Mouse (Mus musculus): Measurements from ENCODE around the gene Adck1. TPM values are rescaled to one million over a fixed set of nuclear protein-coding genes. Genes with fewer than 3 reads are reported as not detected.
A peak's percentile ranks its signal among the peaks of the same experiment; 100 is the strongest.
"Not testable (repeated sequence)": the region's sequence is repeated elsewhere in the genome, so short reads cannot be mapped to it uniquely, and the experiment has no call there.

Gene Adck1
- total RNA-seq (2018; cell fraction: chromatin; rRNA removed): 10 to 100 TPM in 22 of 26 experiments, 1 to 10 TPM in 4; 4.6 to 32.1 (median 22.8) TPM
- 10 to 100 TPM in 24 of 26 experiments, 1 to 10 TPM in 2; 8.1 to 16.0 (median 13.1) TPM for total RNA-seq (2018; cell fraction: cytosol; rRNA removed)
- total RNA-seq (2018; cell fraction: nucleus; rRNA removed): 10 to 100 TPM in 20 of 26 experiments, 1 to 10 TPM in 6; 6.0 to 31.2 (median 16.9) TPM
- polyA plus RNA-seq (2018): 6.7 to 16.1 TPM (median 12.1 TPM) in 3 replicates

DNA sequence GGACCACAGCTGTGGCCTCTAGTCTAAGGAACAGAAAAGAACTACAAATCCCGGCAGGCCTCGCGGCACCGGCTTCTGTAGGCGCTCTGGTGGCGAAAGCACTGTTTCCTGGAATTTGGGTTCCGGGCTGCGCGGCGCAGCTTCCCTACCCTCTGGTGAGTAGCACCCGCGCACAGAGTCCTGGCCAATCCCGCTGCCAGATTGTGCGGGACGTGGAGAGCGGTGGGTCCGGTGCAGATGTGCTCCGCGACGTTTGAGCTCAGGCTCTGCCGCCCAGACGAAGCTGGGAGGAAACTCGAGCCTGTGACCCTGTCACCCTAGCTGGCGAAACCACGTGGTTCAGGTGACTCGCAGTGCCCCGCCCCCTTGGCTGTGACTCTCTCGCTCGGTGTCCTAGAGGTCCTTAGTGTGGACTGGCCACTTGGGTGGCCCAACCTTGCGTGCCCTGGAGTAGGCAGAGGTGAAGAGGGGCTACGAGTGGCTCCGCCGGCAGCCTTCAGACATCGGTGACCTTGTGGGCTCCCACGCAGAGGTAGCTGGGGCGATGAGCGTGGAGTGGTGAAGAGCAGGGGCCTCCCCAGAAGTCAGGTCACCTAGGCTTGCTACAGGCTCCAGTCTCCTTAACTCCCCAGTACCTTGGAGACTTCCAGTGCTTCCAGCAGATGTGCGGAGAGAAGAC is at the start of gene Adck1:
Gene Adck1 (plus strand): TSS at position 114 of the 679 bp plus-strand sequence.
- peaks cover 7% of the 10 kb centered on the region; the same call in 1 of the 2 replicates for H3K79me2 ChIP-seq (ENCODE audit: inconsistent target)
- H3K36me3 ChIP-seq (ENCODE audit: inconsistent target): no peaks in the 10 kb centered on the region
- peak within 1 kb of the TSS; percentile 63 for H3K27ac ChIP-seq
- peak within 1 kb of the TSS; percentile 88 for H3K4me3 ChIP-seq (ENCODE audit: inconsistent target)
- 1% methylated on average over 30 of the region's 38 CpGs for whole genome bisulfite sequencing (ENCODE audit: missing documents)

DNA sequence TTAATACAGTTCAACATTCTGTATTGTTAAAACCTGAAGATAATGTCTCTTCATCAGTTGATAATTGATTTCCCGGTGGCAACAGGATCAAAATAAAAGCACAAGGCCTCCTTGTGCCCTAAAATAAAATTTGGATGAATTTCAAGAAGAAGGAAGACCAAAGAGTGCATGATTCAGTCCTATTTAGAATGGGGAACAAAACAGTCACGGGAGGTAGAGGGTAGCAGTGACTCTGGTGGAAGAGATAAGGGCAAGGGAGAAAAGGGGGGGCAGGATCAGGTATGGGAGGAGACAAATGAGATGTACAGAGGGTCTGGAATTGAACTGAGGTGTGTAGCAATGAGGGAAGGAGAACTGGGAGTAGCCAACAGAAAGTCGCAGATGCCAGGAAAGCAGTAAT is 45.8 kb upstream of the Adck1 start:
- Histone ChIP-seq H3K36me3 (ENCODE audit: inconsistent target) (no peaks in the 10 kb centered on the region), H3K27ac (no peak overlapping the region), H3K79me2 (ENCODE audit: inconsistent target) (no peaks in the 10 kb centered on the region), H3K4me3 (ENCODE audit: inconsistent target) (no peak overlapping the region)
- WGBS (ENCODE audit: missing documents): 83% methylated on average over 3 of the region's 3 CpGs

DNA sequence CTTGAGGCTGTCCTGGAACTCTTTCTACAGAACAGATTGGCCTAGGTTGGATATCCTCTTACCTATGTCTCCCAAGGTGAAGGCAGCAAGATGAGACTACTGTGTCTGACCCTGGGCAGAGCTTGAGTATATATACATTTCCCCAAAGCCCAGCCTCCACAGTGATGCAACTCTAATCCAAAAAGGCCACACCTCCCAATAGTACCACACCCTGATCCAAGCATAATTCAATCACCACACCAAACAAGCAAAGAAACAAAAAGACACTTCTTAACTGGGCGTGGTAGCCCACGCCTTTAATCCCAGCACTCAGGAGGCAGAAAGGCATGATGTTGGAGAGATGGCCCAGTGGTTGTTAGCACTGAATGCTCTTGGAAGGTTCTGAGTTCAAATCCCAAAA is 36.4 kb upstream of the Adck1 start, which contains the start of gene Gm5039:
Gene Gm5039 (minus strand): TSS at position 101 of the 400 bp plus-strand sequence.
- not testable (repeated sequence) for H3K4me3 ChIP-seq (ENCODE audit: inconsistent target); H3K36me3 ChIP-seq (ENCODE audit: inconsistent target); H3K27ac ChIP-seq; H3K79me2 ChIP-seq (ENCODE audit: inconsistent target)
- WGBS (ENCODE audit: missing documents): 94% methylated on average over 2 of the region's 2 CpGs

DNA sequence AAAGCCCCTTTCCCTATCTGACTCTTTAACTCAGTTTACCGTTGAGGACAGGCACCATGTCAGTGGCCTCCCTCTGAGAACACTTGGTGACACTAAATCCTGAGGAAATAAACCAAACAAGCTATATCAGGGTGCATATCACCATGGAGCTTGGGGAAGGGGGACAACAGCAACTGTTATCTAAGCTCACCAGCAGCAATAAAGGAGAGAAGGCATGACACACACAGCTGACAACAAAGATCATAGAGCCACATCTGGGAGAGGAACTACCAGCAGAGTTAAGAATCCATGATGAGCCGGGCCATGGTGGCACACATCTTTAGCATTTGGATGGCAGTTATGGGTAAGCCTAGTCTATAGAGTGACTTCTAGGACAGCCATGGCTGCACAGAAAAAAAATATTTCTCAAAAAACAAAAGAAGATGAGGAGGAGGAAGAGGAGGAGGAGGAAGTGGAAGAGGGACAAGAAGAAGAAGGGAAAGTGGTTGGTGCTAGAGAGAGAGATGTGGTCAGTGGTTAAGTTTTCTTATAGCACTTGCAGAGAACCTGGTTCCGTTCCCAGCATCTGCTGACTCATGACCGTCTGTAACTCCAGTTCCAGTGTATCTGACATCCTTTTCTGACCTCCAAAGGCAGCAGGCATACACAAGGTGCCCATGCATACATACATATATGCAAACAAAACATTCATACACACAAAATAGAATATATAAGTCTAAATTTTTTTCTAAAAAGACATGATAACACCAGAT is 23.5 kb upstream of the Adck1 start:
- WGBS (ENCODE audit: missing documents): 48% methylated on average over 4 of the region's 4 CpGs
- not testable (repeated sequence) for H3K27ac ChIP-seq; H3K79me2 ChIP-seq (ENCODE audit: inconsistent target); H3K4me3 ChIP-seq (ENCODE audit: inconsistent target); H3K36me3 ChIP-seq (ENCODE audit: inconsistent target)

DNA sequence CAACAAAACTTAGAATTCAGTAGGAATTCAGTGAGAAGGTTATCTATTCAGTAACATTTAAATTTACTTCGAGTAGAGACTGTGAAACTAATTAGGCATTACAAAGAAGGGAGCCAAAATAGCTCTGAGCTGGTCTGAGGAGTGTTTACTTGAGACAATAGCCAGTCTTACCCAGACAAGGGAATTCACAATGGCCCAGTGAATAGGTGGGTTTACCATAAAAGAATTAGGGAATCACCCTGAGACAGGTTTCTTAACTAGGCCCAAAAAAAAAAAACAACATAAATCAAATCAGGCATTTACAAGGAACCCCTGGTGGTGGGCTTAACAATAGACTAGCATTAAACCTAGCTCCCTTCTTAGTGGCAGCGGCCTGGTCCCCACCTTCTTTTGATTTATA is 19.1 kb upstream of the Adck1 start:
- not testable (repeated sequence) for H3K27ac ChIP-seq; H3K79me2 ChIP-seq (ENCODE audit: inconsistent target); H3K36me3 ChIP-seq (ENCODE audit: inconsistent target); H3K4me3 ChIP-seq (ENCODE audit: inconsistent target)
- 67% methylated on average over 2 of the region's 2 CpGs for WGBS (ENCODE audit: missing documents)

DNA sequence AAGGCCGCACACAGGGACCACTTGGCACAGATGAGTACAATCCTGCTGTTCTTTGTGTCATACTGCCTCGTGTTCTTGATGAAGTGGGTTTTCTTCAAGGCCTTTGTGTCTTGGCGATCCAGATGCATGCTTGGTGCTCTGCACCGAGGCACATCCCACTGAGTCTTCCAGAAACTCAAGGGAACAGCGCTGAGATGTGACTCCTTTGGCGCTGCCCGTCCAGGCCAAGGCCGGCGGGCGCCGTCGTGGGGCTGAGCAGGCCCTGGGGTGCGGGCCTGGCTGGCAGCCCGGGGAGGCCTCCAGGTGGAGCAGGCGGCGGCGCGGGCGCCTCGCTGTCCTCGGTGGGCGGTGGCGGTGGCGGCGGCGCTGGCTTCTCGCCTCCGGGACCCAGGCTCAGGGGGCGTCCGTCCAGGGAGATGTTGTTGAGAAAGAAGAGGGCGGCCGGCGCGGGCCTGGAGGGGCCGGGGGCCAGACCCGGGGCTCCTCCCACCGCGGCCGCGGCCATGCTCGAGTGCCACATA is 6.1 kb upstream of the Adck1 start:
- Histone ChIP-seq H3K36me3 (ENCODE audit: inconsistent target) (no peaks in the 10 kb centered on the region), H3K4me3 (ENCODE audit: inconsistent target) (no peak overlapping the region), H3K27ac (no peak overlapping the region), H3K79me2 (ENCODE audit: inconsistent target) (no peaks in the 10 kb centered on the region)
- WGBS (ENCODE audit: missing documents): 31% methylated on average over 29 of the region's 41 CpGs

DNA sequence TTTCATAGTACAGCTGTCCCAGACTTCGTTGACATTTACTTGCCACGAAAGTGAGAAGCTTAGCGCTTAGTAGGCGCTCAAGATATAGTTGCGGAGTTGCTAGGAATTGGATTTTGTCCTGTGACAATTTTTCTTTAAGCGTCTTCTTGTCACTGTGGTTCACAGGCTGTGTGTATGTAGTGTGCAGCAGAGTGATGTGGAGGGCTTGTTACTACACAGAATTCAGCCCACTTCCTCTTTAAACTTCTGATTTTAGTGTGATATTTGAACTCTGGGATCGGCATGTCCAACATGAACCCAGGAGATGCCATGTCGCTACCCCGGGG is 729 bp downstream of the Adck1 start:
- peak overlapping the region; percentile 63; the same call in 1 of the 2 replicates for H3K27ac ChIP-seq
- WGBS (ENCODE audit: missing documents): 43% methylated on average over 9 of the region's 9 CpGs
- H3K36me3 ChIP-seq (ENCODE audit: inconsistent target): no peaks in the 10 kb centered on the region
- peaks cover 7% of the 10 kb centered on the region; the same call in 1 of the 2 replicates for H3K79me2 ChIP-seq (ENCODE audit: inconsistent target)
- H3K4me3 ChIP-seq (ENCODE audit: inconsistent target): peak overlapping the region; percentile 88

DNA sequence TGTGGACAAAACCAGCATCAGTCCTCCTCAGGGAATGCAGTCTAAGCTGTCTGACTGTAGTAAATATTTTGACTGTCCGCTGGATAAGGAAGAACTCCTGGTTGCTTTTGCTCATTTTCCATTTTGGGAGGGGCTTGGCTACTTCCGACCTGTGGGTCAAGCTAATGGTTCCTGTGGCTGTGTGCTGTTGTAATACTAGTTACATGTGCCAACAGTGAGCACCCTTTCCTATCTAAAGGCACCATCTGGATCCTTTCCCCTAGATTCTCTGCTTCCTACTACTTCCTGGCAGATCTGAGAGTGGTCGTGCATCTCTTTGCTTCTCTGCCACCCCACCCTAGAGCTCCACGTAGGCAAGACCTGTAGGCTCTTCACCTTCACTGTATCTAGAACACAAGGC is 7.3 kb downstream of the Adck1 start:
- Histone ChIP-seq H3K27ac (no peak overlapping the region), H3K36me3 (ENCODE audit: inconsistent target) (peaks cover 7% of the 10 kb centered on the region; the same call in 1 of the 2 replicates), H3K4me3 (ENCODE audit: inconsistent target) (no peak overlapping the region), H3K79me2 (ENCODE audit: inconsistent target) (peaks cover 2% of the 10 kb centered on the region; the same call in 1 of the 2 replicates)
- 66% methylated on average over 4 of the region's 4 CpGs for WGBS (ENCODE audit: missing documents)

DNA sequence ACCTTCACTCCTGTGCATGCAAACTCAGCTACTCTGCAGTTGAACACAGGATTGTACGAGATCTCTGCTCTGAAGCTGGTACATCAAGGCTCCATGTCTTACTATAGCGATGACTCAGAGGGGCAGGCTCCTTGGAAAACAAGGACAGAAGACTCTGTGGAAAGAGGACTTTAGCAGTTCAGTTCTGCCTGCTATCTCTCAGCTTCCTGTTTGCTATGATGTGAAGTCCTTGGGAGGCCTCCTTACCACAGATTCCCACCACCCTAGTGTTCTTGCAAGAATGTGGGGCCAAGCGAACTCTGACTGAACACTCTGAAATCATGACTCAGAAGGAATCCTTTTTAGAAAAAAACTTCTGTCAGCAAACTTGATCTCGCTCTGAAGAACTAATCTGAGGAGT is 8.3 kb downstream of the Adck1 start:
- peaks cover 7% of the 10 kb centered on the region; the same call in 1 of the 2 replicates for H3K36me3 ChIP-seq (ENCODE audit: inconsistent target)
- H3K79me2 ChIP-seq (ENCODE audit: inconsistent target): no peaks in the 10 kb centered on the region
- no peak overlapping the region for H3K27ac ChIP-seq
- H3K4me3 ChIP-seq (ENCODE audit: inconsistent target): no peak overlapping the region
- WGBS (ENCODE audit: missing documents): 52% methylated on average over 4 of the region's 4 CpGs

DNA sequence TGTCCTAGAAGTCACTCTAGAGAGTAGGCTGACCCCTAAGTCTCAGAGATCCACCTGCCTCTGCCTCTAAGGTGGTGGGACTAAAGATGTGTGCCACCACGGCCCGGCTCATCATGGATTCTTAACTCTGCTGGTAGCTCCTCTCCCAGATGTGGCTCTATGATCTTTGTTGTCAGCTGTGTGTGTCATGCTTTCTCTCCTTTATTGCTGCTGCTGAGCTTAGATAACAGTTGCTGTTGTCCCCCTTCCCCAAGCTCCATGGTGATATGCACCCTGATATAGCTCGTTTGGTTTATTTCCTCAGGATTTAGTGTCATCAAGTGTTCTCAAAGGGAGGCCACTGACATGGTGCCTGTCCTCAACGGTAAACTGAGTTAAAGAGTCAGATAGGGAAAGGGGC is 9.3 kb downstream of the Adck1 start:
- not testable (repeated sequence) for H3K79me2 ChIP-seq (ENCODE audit: inconsistent target); H3K4me3 ChIP-seq (ENCODE audit: inconsistent target); H3K27ac ChIP-seq; H3K36me3 ChIP-seq (ENCODE audit: inconsistent target)
- 88% methylated on average over 4 of the region's 4 CpGs for WGBS (ENCODE audit: missing documents)

DNA sequence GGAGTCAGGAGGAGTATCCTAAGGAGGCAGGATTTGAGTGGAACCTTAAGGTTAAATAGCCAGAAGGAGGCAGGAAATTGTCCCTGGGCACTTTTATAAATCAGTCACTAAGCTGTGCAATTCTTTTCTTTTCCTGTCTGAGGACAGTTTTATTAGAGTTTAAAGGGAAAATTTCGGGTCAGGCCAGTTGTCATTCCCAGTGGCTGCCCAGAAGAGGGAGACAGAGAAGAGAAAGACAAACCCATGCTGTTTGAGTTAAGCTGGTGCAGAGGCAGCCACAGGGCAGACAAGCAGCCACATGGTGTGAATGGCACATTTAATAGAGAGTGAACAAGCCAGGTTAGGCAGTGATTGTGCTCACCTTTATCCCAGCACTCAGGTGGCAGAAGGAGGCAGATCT is 10.0 kb downstream of the Adck1 start:
- H3K4me3 ChIP-seq (ENCODE audit: inconsistent target); H3K36me3 ChIP-seq (ENCODE audit: inconsistent target); H3K79me2 ChIP-seq (ENCODE audit: inconsistent target); H3K27ac ChIP-seq: not testable (repeated sequence)
- WGBS (ENCODE audit: missing documents): no CpG with 5 or more reads among the region's 1 CpGs

DNA sequence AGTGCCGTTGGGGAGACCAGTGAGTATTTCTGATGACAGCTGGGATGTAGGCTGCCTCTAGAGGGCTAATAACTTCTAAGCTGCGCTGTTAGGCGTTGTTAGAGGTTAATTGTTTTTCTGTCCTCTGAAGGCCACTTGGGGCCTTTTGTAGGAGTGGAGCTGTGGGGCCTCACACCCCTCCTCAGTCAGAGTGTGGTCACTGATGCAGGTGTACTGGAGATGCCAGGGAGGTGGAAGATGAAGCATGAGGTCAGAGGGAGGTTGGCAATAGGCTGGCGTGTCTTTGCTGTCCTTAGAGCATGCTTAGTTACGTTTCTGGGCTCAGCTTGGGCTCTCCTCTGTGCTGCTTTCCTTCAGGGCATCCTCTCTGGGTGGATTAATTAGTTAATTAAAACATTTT is 11.7 kb downstream of the Adck1 start:
- WGBS (ENCODE audit: missing documents): 96% methylated on average over 5 of the region's 5 CpGs
- H3K4me3 ChIP-seq (ENCODE audit: inconsistent target): no peak overlapping the region
- no peak overlapping the region for H3K27ac ChIP-seq
- H3K79me2 ChIP-seq (ENCODE audit: inconsistent target): no peaks in the 10 kb centered on the region
- peaks cover 7% of the 10 kb centered on the region; the same call in 1 of the 2 replicates for H3K36me3 ChIP-seq (ENCODE audit: inconsistent target)

DNA sequence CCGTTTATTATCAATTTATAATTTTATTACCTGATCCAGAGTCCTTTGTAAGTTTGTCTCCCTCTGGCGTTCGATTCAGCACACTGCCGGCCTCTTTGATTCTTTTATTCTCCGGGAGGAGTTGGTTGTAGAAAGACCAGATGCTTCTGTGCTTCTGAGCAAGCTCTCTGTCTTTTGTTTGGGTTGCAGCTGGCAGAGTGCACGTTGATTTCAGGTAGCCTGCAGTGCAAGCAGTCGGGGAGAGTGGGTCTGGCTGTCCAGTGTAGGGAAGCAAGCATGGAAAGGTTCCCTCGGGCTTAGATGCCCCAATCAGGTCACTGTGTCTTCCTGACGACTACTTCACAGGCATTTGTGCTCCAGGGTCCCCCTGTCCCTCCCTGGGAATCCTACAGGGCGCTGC is 16.5 kb downstream of the Adck1 start:
- Histone ChIP-seq H3K4me3 (ENCODE audit: inconsistent target) (no peak overlapping the region), H3K36me3 (ENCODE audit: inconsistent target) (peaks cover 5% of the 10 kb centered on the region; the same call in 1 of the 2 replicates), H3K79me2 (ENCODE audit: inconsistent target) (no peaks in the 10 kb centered on the region), H3K27ac (no peak overlapping the region)
- WGBS (ENCODE audit: missing documents): 79% methylated on average over 10 of the region's 10 CpGs

DNA sequence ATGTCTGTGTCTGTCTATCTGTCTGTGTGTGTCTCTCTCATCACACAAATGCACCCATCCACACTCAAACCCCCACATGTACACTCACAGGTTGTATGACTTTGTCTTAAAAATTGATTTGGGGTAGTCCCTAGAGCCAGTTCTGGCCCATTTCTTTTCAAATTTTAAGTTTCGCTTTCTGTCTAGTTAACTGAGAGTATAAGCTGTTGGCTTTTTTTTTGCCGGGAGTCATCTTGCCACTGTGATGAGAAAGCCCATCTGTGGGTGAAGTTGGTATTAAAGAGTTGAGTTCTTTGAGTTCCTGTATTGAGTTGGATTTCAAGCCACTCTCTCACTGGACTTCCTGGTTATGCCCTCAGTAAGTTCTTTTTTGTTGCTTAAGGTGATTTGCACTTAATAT is 17.9 kb downstream of the Adck1 start:
- H3K79me2 ChIP-seq (ENCODE audit: inconsistent target): no peaks in the 10 kb centered on the region
- 89% methylated on average over 2 of the region's 2 CpGs for WGBS (ENCODE audit: missing documents)
- H3K4me3 ChIP-seq (ENCODE audit: inconsistent target): no peak overlapping the region
- H3K36me3 ChIP-seq (ENCODE audit: inconsistent target): no peaks in the 10 kb centered on the region
- H3K27ac ChIP-seq: no peak overlapping the region

DNA sequence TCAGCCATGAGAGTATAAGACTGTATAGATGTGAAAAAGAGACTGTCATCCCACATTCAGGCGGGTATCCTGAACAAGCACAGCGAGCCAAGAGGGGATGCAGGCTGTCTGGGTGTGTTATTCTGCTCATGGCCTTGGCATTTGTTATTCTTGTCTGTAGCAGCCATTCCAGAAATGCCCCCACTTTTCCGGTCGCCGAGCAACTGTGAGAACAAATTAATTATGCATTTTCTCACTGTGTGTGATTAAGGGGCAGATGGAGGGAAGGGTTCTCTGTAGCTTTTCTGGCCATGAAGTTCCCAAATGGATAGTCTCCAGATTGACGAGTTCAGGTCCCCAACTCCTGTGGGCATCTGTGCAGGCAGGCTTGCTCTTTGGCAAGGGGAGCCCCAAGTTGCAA is 28.5 kb downstream of the Adck1 start:
- Histone ChIP-seq H3K4me3 (ENCODE audit: inconsistent target) (no peak overlapping the region), H3K27ac (no peak overlapping the region), H3K36me3 (ENCODE audit: inconsistent target) (no peaks in the 10 kb centered on the region), H3K79me2 (ENCODE audit: inconsistent target) (no peaks in the 10 kb centered on the region)
- 97% methylated on average over 6 of the region's 6 CpGs for WGBS (ENCODE audit: missing documents)

Data from macrophage (primary cell).